Mouse (Mus musculus) common myeloid progenitor, adult 5-6 weeks (primary cell): Measurements from ENCODE around the gene Usp36. TPM values are rescaled to one million over a fixed set of nuclear protein-coding genes. Genes with fewer than 3 reads are reported as not detected.
A peak's percentile ranks its signal among the peaks of the same experiment; 100 is the strongest.

Source experiments
- ATAC-seq: replicated peaks from 2 replicates; pipeline ENCODE4 v1.8.0; 2016; ENCODE audit warnings: low read depth, mild to moderate bottlenecking, moderate TSS enrichment, inconsistent platforms; ENCODE audit not compliant: poor library complexity, severe bottlenecking
- total RNA-seq: library from RNA; stranded (forward); fragments of 200-1000, 187-1606 nt; gene quantifications from 2 replicates; pipeline ENCODE4 v1.2.3, GENCODE M21; 2017

Usp36 gene
- total RNA-seq, 1 experiment from 2014 or later = 14.9 TPM

DNA sequence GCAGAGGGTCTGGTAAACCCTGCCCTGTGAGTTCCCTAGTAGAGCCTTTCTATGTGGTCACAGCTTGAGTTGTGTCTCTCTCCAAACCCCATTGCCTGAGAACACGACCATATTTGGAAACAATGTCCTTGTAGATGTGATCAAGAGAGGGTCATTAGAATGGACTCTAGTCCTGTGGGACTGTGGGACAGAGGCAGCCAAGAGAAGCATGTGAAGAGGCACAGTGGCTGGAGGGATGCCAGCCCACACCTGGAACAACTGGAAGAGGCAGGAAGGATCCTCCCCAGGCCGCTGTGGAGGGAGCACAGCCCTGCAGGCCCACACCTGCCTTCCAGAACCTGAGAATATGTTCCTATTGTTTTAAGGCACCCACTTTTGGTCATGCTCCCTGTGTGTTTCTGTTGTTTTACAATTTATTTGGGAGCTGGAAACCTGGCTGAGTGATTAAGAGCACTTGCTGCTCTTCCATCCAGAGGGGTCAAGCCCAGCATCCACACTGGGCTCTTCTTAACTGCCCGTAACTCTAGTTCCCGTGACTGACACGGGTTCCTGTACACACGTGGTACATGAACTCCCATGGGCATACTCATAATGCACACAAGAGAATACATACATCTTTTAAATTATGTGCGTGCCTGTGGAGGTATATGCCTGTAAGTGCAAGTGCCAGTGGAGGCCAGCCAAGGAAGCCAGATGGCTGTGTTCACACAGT lies 36.4 kb downstream of the Usp36 start:
- no peak for ATAC-seq

DNA sequence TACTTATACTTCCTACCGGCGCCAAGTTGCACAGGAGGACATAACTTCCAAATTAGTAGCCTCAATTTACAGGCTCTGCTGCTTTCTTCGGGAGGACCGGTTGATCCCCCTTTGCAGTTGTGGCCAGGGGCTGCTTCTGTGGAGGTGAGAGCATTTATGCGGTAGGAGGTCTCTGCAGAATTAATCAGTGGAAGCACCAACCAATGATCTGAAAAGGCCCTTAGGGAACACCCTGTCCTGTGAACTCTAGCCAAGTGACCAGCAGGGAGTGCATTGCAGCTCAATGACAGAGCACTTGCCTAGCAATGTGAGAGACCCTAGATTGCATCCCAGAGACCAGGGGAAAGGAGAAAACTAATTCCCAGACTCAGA lies 41.0 kb downstream of the Usp36 start:
- ATAC-seq = peak; percentile 6; the same call in 1 of the 2 replicates

DNA sequence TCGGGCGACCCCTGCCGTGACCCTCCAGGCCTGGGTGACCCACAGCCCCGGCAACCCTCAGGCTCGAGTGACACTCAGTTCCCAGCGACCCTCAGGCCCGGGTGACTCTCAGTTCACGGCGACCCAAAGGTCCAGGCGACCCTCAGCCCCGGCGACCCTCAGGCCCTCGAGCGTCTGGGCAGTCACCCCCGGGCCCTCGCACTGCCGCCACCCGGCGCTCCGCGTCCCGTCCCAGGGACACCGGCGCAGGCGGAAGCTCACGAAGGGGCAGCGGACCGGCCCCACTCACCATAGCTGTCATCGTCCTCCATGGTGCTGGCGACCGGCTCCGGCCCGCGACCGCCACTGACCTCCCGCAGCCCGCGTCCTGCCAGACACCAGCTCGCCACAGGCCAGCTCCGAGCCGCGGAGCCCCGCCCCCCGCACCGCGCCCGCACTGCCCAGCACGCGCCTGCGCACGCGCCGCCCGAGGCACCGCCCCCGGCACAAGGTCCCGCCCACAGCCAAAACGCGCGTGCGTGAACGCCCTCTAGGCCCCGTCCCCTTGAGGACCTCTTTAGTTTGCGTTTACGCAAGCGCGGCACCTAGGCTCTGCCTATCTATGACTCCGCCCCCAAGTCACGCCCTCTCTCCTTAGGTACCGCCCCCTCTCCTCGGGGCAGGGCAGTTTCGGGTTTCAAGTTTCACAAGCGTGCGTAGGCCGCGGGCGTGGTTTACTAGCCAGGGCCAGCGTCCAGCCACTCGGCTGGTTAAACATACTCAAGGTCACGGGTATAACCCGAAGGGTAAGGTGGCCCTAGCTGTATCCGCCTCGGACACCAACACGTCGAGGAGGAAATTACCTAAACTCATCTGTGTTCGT lies 41.7 kb downstream of the Usp36 start, which contains the start of gene Cyth1:
TSS of gene Cyth1 (minus strand) at position 443 of the 862 bp plus-strand sequence.
- ATAC-seq = peak; percentile 93

DNA sequence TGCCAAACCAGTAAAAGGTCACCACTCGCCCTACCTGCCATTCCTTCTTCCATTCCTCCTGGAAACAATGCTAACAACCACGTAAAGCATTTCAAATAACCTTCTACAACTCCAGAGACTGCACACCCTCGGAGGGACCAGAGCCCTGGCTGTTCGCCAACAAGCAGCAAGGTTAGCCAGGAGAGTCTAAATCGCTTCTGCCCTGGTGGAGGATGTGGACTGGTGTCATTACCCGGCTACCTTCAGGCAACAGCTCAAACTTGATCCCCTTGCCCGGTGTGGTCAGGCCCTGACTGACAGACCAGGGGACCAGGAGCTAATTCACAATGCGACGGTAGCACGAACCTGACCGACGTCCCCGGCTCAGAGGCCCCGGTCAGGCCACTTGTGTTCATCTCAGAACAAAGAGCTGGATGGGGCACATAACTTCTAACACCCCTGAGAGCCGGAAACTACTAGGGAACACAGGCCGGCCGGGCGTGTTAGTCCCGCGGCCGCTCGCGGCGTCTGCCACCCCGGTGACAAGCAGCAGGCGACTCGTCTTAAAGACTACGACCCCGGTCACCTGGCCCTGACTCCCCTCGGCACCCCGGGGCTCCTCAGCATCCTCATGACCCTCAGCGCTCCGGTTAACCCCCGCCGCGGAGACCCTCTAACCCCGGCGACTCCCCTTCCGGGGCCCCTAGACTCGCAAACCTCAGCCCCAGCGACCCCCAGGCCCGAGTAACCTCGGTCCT lies 42.5 kb downstream of the Usp36 start:
- ATAC-seq = peak; percentile 28

DNA sequence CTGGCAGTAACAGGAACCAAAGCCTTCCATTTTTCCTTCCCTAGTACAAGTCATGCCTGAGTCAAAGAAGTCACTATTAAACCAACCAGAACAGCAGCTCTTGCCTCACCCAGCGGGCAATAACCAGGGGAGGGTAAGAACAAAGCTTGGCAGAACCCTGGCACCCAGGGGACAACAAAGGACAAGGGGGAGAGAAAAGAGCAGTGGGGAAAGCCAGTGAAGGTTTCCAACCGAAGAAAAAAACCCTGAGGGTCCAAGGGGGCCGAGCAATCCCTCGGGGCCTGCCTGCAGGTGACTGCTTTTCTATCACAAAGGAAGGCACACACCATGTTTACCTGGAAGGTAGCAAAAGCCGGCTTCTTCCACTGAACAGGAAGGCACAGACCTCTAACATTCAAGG lies 43.3 kb downstream of the Usp36 start:
- ATAC-seq = no peak

DNA sequence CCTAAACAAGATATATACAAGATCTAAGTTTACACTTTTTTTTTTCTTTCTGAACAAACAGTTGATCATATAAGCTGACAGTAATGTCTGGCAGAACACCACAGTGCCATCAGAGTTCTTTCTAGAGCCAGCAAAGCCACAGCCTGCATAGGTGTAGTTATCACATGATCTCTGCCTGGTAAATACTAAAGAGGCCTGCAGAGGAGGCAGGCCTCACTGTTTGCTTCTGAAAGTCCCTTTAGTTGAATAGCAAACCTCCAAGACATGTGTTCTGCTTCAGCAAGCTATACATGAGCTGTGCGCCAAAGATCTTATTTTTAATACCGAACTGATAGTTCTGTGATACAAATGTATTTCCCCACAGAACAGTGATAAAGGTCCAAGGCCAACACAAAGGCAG lies 44.9 kb downstream of the Usp36 start:
- ATAC-seq = no peak

DNA sequence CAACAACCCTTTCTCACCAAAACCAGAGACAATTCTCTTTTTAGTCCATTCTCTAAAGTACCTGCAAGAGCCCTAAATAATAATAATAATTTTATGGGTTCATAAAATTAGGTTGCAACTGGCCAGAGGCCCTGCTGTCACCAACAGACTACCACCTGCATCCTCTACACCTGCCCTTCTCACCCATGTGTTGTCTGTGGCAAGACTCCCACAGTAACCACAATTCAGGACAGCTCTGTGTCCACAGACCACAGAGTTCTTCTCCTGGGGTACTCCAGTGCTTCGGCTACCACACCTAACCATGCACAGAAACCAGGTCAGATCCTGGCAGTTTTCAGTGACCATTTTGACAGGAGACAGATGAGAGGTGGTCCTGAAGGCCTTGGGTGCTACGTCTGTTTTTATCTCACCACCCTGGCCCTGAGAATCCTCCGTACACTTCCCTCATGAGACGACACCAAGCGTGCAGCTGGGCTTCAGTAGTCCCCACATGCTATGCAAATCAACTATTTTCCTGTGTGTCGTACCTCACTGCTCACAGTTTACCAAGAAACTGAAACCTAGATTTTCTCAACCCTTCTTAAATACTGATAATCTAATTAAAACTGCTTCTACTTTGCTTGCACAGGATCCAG lies 46.3 kb downstream of the Usp36 start:
- no peak for ATAC-seq

DNA sequence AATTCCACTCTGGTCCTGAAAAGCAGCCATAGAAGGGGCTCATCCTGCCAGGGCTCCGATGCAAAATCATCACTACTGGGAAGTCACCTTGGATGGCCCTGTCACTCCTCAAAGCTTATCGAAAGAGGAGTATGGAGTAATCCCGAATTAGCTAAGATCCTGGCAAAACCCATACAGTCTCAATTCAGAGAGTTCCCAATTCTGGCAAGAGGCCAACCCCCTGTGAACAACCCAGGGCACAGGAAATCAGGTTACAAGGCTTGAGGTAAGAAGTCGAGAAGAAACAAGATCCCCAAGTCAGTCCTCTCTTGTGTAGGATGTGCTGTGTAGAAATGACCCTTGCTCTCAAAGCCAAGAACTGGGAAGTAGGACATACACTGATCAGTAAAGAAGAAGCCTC lies 47.5 kb downstream of the Usp36 start:
- ATAC-seq = no peak

DNA sequence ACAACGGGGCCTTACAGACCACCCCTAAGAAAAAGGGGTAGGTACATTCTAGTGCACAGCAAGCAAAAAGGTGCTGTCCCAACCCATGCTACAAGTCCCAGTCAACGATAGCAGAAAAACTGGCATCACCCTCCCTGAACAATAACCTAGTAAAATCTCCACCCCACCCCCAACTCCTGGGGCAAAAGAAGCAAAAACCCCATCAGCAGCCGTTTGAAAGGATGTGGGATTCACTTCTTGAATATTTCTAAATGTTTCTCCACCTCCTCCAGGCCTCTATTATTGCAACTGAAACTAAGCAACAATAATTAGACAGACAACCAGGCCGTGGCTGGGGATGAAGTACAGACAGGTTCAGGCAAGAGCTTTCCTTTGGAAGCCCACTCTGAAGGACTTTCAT lies 49.7 kb downstream of the Usp36 start:
- no peak for ATAC-seq

DNA sequence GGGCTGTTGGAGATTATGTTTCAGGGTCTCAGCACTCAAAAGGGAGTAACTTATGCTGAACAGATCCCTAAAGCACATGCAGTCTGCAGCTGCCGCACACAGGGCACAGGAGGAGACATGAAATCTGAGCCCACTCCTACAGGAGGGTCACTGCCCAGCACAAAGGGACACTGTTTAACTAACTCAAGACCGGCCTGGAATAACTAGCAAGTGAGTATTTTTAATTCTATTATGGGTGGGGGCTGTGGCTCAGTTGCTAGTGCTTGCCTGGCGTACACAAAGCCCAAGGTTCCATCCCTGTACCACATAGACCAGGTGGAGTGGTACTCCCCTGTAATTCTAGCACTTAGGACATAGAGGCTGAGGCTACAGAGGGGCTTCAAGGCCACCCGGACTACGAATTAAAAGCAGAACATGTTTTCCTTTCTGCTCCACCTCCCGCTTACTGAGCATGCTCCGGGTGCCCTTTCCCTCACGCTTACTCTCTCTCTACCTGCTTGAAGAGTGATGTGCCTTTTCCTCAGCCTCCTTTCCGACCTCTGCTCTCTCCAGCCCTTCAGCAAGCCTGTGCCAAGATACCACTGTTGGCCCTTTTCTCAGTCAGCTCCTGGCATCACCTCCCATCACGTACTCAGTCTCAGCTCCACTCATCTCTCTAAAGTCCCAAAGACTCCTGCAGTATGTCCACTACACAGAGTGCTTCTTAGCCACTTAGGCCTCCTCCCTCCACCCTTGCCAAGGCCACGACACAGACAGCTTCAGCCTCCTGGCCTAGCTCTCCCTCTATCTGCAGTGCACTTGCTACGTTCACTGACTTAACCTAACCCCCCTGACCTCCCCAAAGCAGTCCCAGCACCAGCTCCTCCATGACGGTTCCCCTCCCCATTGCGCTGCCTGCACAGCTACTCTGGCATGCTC lies 50.5 kb downstream of the Usp36 start:
- ATAC-seq = no peak

DNA sequence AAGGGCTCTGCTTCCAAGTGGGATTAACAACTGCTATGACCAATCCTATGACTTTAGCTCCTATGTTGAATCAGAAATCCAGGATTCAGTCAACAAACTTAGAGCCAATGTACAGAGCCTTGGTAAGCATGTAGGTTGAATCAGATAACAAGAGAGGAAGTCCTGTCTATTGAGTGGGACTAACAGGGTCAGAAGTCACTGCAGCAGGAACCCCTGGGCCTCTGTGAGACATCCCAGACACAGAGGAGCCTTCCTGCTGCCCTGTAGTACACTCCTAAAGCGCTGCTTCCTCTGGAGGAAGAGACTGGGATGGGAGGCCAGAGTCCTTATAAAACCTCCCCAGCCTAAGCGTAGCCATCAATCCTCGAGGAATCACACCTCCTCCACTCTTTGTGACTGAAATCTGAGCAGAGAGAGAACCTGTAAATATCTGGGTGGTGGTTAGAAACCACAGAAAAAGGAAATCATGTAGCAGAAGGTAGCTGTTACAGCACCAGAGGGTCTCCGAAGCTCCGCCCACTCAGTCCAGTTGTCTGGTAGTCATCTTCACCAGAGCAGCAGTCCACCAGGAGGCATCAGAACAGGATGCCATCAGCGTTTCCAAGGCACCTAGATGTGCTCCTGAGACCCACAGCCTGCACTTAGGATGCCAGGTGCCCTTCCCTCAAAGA lies 53.4 kb downstream of the Usp36 start:
- peak; percentile 35 for ATAC-seq

DNA sequence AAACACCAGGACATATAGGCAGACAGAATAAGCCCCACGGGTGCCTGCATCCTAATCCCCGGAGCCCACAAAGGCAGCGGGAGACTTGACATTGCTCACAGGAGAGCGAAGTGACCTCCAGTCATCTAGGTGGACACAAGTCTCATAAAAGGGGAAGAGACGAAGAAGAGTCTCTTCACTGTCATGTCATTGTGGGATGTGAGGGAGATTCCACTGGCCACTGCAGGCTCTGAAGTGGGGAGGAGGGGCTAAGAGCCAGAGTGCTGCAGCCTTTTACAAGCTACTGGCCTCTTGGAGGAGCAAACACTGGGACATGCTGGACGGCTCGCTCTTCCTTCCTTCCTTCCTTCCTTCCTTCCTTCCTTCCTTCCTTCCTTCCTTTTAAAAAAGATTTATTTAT lies 55.1 kb downstream of the Usp36 start:
- no peak for ATAC-seq

DNA sequence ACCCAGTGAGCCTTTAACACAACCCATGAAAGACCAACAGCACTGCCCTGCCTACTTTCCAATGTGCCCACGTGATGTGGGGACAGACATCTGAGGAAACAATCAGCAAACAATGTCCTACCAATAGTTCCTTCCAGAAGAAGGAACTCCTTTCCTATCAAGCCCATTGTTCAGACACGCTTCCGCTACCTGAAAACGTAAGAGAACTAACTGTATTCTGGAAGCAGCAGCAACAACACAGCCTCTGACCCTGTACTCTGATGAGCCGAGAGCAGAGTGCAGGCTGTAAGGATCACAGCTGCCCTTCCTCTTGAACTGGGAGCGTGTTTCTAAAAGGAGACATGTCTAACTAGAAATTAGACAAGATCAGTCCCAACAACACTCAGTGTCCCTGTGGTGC lies 55.5 kb downstream of the Usp36 start:
- no peak for ATAC-seq

DNA sequence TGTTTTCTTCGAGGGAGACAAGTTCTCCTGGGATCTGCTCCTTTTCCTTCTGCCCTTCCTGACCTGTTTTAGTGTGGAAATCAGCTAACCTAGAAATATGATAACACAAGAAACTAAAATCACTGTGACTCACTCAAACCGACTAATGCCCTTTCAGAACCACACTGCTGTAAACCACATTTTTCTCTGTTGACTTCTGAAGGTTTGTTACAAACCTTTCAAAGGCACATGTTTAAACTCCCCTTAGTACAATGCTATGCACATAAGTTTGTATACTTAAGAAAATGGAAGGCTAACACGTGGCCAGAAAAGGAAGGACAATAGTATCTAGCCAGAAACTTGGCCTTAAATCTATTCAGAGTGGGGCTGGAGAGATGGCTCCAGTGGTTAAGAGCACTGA lies 56.1 kb downstream of the Usp36 start:
- no peak for ATAC-seq

DNA sequence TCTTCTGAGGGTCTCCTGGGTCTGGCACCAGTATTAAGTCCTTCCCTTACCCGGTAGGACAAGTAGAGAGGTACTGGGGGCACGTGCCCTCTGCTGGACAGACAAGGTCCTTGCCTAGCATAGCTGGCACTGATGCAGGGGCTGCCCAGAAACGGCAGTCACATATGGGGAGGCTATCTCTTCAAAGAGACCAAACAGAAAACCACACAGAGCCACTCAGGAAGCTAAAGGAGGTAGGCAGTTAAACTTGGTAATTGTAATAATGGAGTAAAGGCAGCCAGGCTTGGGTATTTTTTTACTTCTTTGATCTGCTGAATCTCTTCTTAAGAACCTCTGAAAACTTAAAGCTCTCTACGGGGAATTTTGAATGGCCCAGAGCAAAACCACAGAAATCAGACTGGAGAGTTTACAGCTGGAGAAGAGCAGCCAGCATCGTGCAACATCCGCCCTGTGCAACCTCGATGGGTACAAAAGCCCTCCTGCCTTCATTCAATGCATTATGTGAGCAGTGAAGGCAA lies 57.7 kb downstream of the Usp36 start:
- ATAC-seq = peak; percentile 93

DNA sequence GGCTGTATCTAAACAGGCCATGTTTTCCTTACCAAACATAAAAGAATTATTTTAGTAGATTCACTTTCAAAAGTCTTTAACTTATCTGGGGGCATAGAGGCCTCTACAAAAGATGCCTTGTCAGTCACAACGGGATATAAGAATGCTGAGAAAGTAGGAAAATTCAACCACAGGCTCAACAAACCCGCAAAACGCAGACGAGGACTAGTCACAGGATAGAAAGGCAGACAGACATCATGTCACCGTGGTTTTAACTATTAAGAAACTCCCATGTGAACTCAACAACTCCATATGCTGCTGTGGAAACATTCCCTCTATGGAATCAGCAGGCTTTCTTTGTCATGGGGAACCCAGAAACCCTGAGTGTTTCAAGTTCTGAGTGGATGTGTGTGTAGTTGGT lies 60.1 kb downstream of the Usp36 start:
- no peak for ATAC-seq

DNA sequence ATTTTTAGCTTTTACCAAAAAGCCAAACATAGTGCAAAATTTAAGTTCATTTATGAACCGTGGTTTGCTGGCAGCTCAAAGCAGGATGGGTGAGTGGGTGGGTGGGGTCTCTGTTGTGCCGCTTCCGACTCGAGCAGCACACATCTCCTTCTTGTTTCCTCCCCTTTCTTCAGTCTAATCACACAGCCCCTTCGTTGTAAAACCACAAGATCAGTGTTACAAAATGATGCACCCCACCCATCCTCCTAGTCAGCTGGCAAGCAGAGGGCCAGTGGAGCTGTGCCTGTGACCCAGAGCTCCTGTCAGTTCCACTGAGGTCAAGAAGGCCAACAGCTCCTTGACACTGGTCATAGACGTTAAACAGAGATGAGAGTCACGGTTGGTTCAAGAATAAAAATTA lies 62.4 kb downstream of the Usp36 start:
- peak; percentile 53 for ATAC-seq

DNA sequence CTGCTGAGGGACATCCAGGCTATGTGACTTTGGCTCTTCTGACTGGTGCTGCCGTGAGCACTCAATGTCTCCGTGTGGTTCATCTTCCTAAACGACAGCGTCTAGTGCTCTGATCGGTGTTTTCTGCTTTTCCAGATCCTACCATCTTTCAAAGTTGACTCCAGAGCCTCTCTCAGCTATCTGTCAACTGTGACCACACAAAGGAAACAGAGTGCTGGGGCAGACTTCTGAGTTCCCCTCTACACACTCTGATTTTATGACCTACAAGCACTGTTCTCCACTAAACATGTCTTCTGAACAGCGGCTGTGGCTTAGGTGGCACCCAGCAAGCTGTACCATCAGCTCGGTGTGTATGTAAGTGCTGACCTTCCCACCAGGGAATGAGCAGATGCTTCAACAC lies 63.2 kb downstream of the Usp36 start:
- ATAC-seq = peak; percentile 33; the same call in 1 of the 2 replicates

DNA sequence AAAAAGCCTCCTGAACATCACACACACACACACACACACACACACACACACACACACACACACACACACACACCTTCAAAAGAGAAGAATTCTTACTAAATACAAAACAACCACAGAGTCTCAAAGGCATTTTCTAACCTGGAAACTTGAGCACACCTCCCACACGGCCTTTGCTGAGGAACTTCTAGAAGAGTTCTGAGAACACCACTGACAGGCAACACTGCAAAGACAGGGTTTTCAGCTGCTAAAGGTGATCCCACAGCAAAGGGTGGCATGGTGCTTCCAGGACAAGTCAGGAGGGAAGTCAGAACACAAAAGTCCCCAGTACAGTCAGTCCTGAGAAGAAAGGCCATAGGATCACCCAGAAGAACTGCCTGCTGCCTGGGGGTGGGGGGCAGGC lies 64.2 kb downstream of the Usp36 start:
- ATAC-seq = no peak
